Mouse (Mus musculus) heart, embryonic 12.5 days (tissue): ENCODE measurements around the gene Coro6. TPM values are rescaled to one million over a fixed set of nuclear protein-coding genes. Genes with fewer than 3 reads are reported as not detected.

Experiments
- ATAC-seq: fragments of 200-750 bp; cut with Nextera tagmentation; 2 replicates; pipeline ENCODE4 v1.8.0; 2017; ENCODE audit warnings: moderate TSS enrichment, moderate library complexity; ENCODE audit not compliant: insufficient number of reproducible peaks, low FRiP score
- H3K27ac ChIP-seq: fragments of 300-500 bp; sonication (generic); 2 replicates; pipeline ENCODE4 v1.5.1; 2016; ENCODE audit warnings: mild to moderate bottlenecking, moderate library complexity; ENCODE audit not compliant: poor library complexity, severe bottlenecking
- H3K27me3 ChIP-seq: fragments of 300-500 bp; sonication (generic); replicated peaks from 2 replicates; pipeline ENCODE4 v1.6.1; 2016; ENCODE audit warnings: mild to moderate bottlenecking, moderate library complexity
- H3K36me3 ChIP-seq: fragments of 300-500 bp; sonication (generic); 2 replicates; pipeline ENCODE4 v1.6.1; 2016; ENCODE audit warnings: mild to moderate bottlenecking, moderate library complexity
- H3K4me1 ChIP-seq: fragments of 300-500 bp; sonication (generic); replicated peaks from 2 replicates; pipeline ENCODE4 v1.6.1; 2016; ENCODE audit warnings: mild to moderate bottlenecking
- H3K4me2 ChIP-seq: fragments of 300-500 bp; sonication (generic); 2 replicates; pipeline ENCODE4 v1.6.1; 2016; ENCODE audit warnings: mild to moderate bottlenecking, moderate library complexity
- H3K4me3 ChIP-seq: fragments of 300-500 bp; sonication (generic); 2 replicates; pipeline ENCODE4 v1.5.1; 2016; ENCODE audit warnings: mild to moderate bottlenecking
- H3K9ac ChIP-seq: fragments of 300-500 bp; sonication (generic); 2 replicates; pipeline ENCODE4 v1.6.1; 2016; ENCODE audit warnings: mild to moderate bottlenecking, moderate library complexity
- H3K9me3 ChIP-seq: fragments of 300-500 bp; sonication (generic); replicated peaks from 2 replicates; pipeline ENCODE4 v1.6.1; 2016; ENCODE audit warnings: mild to moderate bottlenecking, moderate library complexity
- WGBS: fragments of 180-500 bp; shearing (Covaris S2); methylation state at CpG from one replicate; pipeline ENCODE4 v1.1.7; 2016; 5-methylcytosine and 5-hydroxymethylcytosine counted together
- polyA plus RNA-seq: library from polyadenylated mRNA; unstranded; fragments of >200 nt; fragmentation: Nextera tagmentation; extraction: Ambion mirVana; gene quantifications from 2 replicates; pipeline ENCODE4 v1.2.1, GENCODE M21; 2016

Coro6 gene
- polyA plus RNA-seq, 1 experiment from 2014 or later: 30.1 TPM

DNA sequence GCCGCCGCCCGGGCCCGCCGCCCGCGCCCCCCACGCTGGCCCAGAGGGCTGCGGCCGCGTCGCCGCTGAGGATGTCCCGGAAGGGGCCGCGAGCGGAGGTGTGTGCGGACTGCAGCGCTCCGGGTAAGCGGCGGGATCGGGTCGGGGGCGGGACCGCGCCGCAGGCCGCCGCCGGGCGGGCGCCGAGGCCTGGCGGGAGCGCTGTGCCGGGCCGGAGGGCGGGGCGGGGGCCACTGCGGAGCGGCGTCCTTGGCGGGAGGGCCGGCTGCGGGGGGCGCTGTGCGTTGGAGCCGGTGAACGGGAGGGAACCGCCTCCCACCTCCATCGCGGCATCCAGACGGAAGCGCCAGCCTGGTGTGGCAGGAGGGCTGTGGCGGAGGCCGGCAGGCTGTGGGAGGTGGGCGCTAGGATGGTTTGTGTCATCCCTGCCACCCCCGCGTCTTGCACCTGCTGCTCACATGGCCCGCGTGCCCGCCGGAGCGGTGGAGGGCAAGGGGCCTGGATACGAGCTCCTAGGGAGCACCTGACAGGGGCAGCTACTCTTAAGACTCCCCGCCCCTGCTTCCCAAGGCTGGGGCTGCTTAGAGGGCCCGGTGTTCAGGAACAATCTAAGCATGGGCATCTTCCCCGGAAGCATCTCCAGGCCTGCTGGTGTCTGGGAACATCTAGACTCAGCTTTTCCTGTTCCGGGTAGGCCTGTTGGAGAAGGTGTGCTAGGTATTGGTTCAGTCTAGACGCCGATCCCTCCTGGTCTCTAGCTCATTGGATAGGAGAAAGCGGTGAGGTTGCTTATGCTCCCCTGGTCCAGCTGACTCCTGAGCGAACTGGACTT is 31.5 kb downstream of the Coro6 start, which contains the start of gene Git1:
Git1 (plus strand) TSS at position 51 of the 832 bp plus-strand sequence.
- Histone ChIP-seq H3K9ac (peak within 1 kb of the TSS; percentile 98), H3K9me3 (no peaks in the 10 kb centered on the region), H3K4me1 (peaks cover 73% of the 10 kb centered on the region), H3K27me3 (no peaks in the 10 kb centered on the region), H3K4me3 (peak within 1 kb of the TSS; percentile 97), H3K4me2 (peak within 1 kb of the TSS; percentile 95), H3K27ac (peak within 1 kb of the TSS; percentile 89), H3K36me3 (peaks cover under 1% of the 10 kb centered on the region; the same call in 1 of the 2 replicates)
- ATAC-seq: peak; percentile 20; the same call in 1 of the 2 replicates
- WGBS: 7% methylated on average over 54 of the region's 74 CpGs

DNA sequence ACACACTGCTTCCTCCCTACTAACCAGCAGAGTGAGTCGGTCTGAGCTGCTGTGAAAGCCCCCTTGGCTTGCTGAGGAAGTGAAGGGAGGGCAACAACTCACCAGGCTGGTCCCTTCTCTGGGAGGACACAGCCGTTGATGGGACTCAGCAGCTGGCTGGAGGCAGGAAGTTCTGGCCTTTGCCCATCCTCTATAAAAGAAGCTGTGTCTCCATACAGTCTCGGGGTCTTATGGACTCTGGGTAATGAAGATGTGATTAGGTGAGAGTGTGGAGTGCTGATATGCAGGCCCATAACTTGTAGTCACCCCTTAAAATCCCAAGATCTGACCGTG is 32.1 kb downstream of the Coro6 start:
- Histone ChIP-seq H3K27ac (peak overlapping the region; percentile 89), H3K4me1 (peaks cover 72% of the 10 kb centered on the region)

GRCm38 (mm10) chr11:77494782-77495181 is 32.6 kb downstream of the Coro6 start:
- peaks cover 11% of the 10 kb centered on the region for H3K36me3 ChIP-seq
- WGBS: 69% methylated on average over 6 of the region's 6 CpGs
- no peak for ATAC-seq

More for the DNA sequence above, 32.1 kb downstream of the Coro6 start:
- peak overlapping the region; percentile 97 for H3K4me3 ChIP-seq
- H3K9me3 ChIP-seq: no peaks in the 10 kb centered on the region
- 21% methylated on average over 4 of the region's 4 CpGs for WGBS
- ATAC-seq: no peak
- H3K36me3 ChIP-seq: peaks cover 6% of the 10 kb centered on the region
- H3K4me2 ChIP-seq: peak overlapping the region; percentile 82
- no peaks in the 10 kb centered on the region for H3K27me3 ChIP-seq
- H3K9ac ChIP-seq: peak overlapping the region; percentile 98

GRCm38 (mm10) chr11:77495507-77495906 is 33.3 kb downstream of the Coro6 start:
- H3K27ac ChIP-seq: no peak overlapping the region

More at GRCm38 (mm10) chr11:77494782-77495181, 32.6 kb downstream of the Coro6 start:
- Histone ChIP-seq H3K9me3 (no peaks in the 10 kb centered on the region), H3K27me3 (no peaks in the 10 kb centered on the region), H3K4me2 (peak overlapping the region; percentile 82), H3K9ac (peak overlapping the region; percentile 98), H3K4me1 (peaks cover 72% of the 10 kb centered on the region), H3K4me3 (peak overlapping the region; percentile 97), H3K27ac (peak overlapping the region; percentile 89)

DNA sequence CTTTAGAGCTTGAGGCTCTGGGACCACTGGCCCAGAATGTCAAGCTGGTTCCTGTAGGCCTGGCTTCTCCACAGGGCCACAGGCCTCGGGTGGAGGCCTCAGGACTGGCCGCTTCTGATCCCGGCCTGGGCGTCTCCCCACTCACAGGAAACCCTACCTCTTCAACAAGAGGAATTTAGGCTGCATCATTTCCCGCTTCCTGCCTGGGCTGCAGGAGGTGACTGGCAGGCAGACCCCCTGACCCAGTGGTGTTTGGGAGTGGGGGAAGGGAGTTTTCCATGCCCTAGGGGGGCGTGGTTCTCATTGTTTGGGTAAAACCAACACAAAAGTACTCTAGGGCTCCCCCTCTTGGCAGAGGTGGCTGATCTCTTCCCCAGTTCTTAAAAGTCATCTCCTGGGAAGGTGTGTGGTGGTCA is 35.1 kb downstream of the Coro6 start:
- peak; percentile 20; the same call in 1 of the 2 replicates for ATAC-seq
- Histone ChIP-seq H3K4me1 (peaks cover 59% of the 10 kb centered on the region), H3K27me3 (no peaks in the 10 kb centered on the region), H3K36me3 (peaks cover 31% of the 10 kb centered on the region), H3K4me3 (no peak overlapping the region), H3K4me2 (peak overlapping the region; percentile 26), H3K27ac (peak overlapping the region; percentile 94), H3K9me3 (no peaks in the 10 kb centered on the region), H3K9ac (peak overlapping the region; percentile 51)
- WGBS: 24% methylated on average over 6 of the region's 6 CpGs

More at GRCm38 (mm10) chr11:77495507-77495906, 33.3 kb downstream of the Coro6 start:
- H3K4me2 ChIP-seq: peak overlapping the region; percentile 82; the same call in 1 of the 2 replicates
- no peak for ATAC-seq
- H3K36me3 ChIP-seq: peaks cover 18% of the 10 kb centered on the region
- peak overlapping the region; percentile 37 for H3K9ac ChIP-seq
- H3K4me3 ChIP-seq: no peak overlapping the region
- H3K9me3 ChIP-seq: no peaks in the 10 kb centered on the region
- H3K4me1 ChIP-seq: peaks cover 68% of the 10 kb centered on the region
- H3K27me3 ChIP-seq: no peaks in the 10 kb centered on the region

GRCm38 (mm10) chr11:77497851-77498250 is 35.6 kb downstream of the Coro6 start:
- H3K27me3 ChIP-seq: no peaks in the 10 kb centered on the region
- 0 out of 2 replicates have a peak, but pooled peaks have one; percentile 13 for ATAC-seq
- no peak overlapping the region for H3K4me3 ChIP-seq
- peaks cover 36% of the 10 kb centered on the region for H3K36me3 ChIP-seq
- peak overlapping the region; percentile 36 for H3K9ac ChIP-seq
- peak overlapping the region; percentile 26 for H3K4me2 ChIP-seq
- WGBS: 25% methylated on average over 4 of the region's 4 CpGs
- H3K27ac ChIP-seq: peak overlapping the region; percentile 94
- peaks cover 59% of the 10 kb centered on the region for H3K4me1 ChIP-seq
- H3K9me3 ChIP-seq: no peaks in the 10 kb centered on the region

DNA sequence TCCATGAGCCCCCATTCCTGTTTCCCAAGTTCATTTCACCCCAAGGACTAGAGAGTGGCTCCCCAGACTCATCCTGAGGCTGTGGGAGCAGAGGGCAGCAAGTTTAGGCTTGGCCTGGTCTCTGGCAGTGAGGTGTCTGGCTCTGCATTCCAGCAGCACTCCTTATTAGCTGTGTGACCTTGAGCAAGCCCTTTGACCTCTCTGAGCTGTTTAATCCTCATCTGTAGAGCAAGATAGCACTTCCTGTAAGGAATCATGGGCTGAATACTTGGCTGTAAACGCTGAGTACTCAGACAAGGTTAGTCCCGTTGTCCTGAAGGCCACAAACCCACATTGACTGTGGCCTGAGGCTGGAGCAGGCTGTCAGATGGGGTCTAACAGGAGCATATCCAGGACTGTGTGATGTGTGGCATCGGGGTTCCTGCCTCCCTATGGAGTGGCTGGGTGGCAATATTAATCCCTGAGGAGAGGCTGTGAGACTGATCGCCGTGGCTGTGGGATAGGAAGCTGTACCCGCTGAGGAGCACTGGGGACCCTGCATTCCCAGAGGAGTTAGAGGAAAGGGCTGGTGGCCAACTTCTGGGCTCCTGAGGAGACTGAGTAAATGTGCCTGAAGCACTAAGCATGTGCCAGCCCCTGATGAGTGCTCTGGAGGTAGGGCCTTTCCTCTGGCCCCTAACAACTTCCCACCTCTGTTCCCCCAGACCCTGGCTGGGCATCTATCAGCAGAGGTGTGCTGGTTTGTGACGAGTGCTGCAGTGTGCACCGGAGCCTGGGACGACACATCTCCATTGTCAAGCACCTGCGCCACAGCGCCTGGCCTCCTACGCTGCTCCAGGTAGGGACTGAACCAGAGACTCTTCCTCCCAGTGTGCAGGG is 36.3 kb downstream of the Coro6 start:
- H3K4me1 ChIP-seq: peaks cover 59% of the 10 kb centered on the region
- 68% methylated on average over 12 of the region's 12 CpGs for WGBS
- H3K4me3 ChIP-seq: no peak overlapping the region
- peaks cover 43% of the 10 kb centered on the region for H3K36me3 ChIP-seq
- no peak for ATAC-seq
- H3K4me2 ChIP-seq: peak overlapping the region; percentile 26
- H3K27me3 ChIP-seq: no peaks in the 10 kb centered on the region
- no peaks in the 10 kb centered on the region for H3K9me3 ChIP-seq
- peak overlapping the region; percentile 94 for H3K27ac ChIP-seq
- H3K9ac ChIP-seq: peak overlapping the region; percentile 36

DNA sequence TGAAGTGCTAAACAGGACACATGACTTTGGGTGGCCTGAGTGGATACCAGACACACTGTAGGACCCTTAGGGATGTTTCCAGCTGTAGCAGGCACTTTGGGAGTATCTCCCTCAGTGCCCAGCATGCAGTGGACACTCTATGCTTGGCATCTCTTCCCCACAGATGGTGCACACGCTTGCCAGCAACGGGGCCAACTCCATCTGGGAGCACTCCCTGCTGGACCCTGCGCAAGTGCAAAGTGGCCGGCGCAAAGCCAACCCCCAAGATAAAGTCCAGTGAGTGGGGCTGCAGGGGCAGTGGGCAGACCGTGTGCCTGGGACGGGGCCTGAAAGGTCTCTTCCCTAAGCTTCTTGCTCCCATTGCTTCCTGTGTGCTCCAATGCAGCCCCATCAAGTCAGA is 37.1 kb downstream of the Coro6 start:
- H3K4me1 ChIP-seq: peaks cover 54% of the 10 kb centered on the region
- no peaks in the 10 kb centered on the region for H3K9me3 ChIP-seq
- H3K27ac ChIP-seq: no peak overlapping the region
- no peak overlapping the region for H3K4me3 ChIP-seq
- no peaks in the 10 kb centered on the region for H3K27me3 ChIP-seq
- H3K9ac ChIP-seq: no peak overlapping the region
- peaks cover 51% of the 10 kb centered on the region for H3K36me3 ChIP-seq
- 88% methylated on average over 7 of the region's 7 CpGs for WGBS
- H3K4me2 ChIP-seq: no peak overlapping the region
- no peak for ATAC-seq

DNA sequence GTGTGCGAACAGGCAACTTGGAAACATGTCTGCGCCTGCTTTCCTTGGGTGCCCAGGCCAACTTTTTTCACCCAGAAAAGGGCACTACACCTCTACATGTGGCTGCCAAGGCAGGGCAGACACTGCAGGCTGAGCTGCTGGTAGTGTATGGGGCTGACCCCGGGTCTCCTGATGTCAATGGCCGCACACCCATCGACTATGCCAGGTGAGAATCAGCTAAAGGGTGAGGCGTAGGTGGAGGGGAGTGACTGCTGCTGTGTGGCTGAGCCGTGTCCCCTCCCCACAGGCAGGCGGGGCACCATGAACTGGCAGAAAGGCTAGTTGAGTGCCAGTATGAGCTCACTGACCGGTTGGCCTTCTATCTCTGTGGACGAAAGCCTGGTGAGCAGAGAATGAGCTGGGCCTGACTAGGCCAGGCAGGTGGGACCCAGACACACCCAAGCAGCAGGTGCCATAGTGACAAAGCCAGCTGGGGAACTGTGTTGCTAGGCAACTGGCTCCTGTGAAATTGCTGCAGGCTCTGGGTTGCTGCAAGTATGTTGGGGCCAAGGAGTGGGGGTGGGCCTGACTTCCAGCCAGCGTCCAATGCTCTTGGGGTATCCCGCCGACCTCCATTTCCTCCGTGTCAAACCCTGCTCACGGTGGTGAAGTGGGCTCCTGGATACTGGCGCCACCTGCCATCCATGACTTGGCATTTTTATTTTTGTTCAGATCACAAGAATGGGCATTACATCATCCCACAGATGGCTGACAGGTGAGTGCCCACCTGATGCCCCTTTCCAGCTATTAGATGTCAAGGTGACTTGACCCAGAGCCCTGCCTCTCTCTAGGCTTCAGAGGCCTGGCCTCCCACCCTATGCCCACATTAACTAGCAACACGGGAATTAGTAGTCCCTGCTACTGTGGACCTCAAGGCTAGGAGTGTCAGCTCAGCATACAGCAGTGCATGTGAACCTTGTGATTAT is 38.4 kb downstream of the Coro6 start:
- H3K4me1 ChIP-seq: peaks cover 41% of the 10 kb centered on the region
- H3K27ac ChIP-seq: no peak overlapping the region
- H3K36me3 ChIP-seq: peaks cover 64% of the 10 kb centered on the region
- no peaks in the 10 kb centered on the region for H3K9me3 ChIP-seq
- no peak overlapping the region for H3K4me2 ChIP-seq
- no peak overlapping the region for H3K4me3 ChIP-seq
- no peak for ATAC-seq
- no peaks in the 10 kb centered on the region for H3K27me3 ChIP-seq
- H3K9ac ChIP-seq: no peak overlapping the region
- 83% methylated on average over 17 of the region's 17 CpGs for WGBS

DNA sequence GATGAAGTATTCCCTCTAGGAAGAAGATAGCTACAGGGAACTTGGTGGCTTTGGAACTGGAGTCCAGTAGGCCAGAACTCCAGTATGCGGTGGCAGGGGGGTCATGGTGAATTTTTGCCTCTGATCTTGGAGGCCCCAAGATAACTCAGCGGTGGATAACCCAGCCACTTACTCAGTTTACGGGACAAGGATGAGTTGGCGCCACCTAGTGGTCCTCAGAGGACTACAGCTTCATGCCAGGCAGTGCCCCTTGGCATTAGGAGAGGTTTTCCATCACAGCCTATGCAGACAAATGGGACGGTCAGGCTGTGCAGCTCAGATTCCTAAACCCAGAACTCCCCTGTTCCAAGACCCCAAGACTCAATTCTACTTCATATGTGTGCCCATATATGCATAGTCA is 39.2 kb downstream of the Coro6 start:
- Histone ChIP-seq H3K4me3 (no peak overlapping the region), H3K27ac (no peak overlapping the region), H3K36me3 (peaks cover 72% of the 10 kb centered on the region), H3K9ac (no peak overlapping the region), H3K27me3 (no peaks in the 10 kb centered on the region), H3K9me3 (no peaks in the 10 kb centered on the region), H3K4me1 (peaks cover 35% of the 10 kb centered on the region), H3K4me2 (no peak overlapping the region)
- 25% methylated on average over 5 of the region's 5 CpGs for WGBS
- ATAC-seq: no peak
